Mouse (Mus musculus) cortical plate, adult 2 months (tissue): ENCODE results near the gene Ndrg3.

ENCODE experiments used
- CTCF ChIP-seq: fragments of 200-500 bp; IDR thresholded peaks from 2 replicates; pipeline ENCODE4 v1.5.1; 2011; ENCODE audit warnings: mild to moderate bottlenecking, control low read depth, low read length; ENCODE audit not compliant: insufficient read depth; ENCODE audit errors: extremely low read depth
- POLR2A ChIP-seq: fragments of 200-500 bp; IDR thresholded peaks from 2 replicates; pipeline ENCODE4 v1.6.1; 2011; ENCODE audit warnings: mild to moderate bottlenecking, low read length, control low read depth; ENCODE audit not compliant: insufficient read depth; ENCODE audit errors: extremely low read depth

DNA sequence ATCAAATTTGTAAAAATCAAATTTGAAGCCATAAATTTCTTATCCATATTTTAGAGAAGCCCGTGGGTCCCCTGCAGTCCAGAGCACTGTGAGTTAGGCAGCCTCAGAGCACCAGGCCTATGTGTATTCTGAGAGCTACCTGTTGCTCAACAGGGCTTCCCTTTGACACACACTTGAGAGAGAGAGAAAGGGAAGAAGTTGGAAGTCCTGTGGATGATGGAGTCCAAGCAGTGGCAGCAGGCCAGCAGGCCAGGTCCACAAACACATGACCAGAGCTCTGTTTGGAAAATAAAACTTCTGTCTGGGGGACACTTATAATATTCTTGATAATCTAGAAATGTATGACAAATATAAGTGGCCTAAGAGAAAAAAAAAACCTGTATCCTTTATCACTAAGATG lies 58.4 kb downstream of the Ndrg3 start:
- TF ChIP-seq CTCF, result no peak
- TF ChIP-seq POLR2A, result no peak
